Mouse (Mus musculus) layer of hippocampus, adult 9-11 months (tissue): Measurements from ENCODE around the gene Olfr48.

ENCODE experiments used
- DNase-seq: peaks from one replicate; pipeline ENCODE4 v3.0.0; 2022

Gene Olfr48

DNA sequence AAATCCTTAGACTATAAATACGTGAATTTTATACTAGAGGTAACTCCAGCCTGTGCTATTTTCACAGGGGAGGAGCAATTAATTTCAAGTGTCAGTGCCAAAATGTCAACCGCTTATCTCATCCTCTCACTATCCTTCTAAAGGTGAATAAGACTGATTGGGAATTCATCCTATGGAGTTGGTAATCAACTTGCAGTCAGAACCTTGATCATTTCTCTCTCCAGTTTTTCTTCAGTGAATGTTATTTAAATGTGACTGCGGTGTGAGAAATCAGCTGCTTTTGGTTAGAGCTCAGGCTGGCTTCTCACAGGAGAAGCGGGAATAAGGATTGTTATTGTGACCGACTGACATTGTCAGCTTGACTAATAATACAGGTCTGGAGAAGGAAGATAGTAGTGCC is at the start of gene Olfr48:
Gene Olfr48 (minus strand): TSS at position 101 of the 400 bp plus-strand sequence.
- no peak for DNase-seq

- no peak for DNase-seq
Observed at GRCm38 (mm10) chr2:89878137-89878536, 30.1 kb upstream of the Olfr48 start, which contains the start of gene Olfr1257. Olfr1257 (plus strand) TSS chr2:89878437.

DNA sequence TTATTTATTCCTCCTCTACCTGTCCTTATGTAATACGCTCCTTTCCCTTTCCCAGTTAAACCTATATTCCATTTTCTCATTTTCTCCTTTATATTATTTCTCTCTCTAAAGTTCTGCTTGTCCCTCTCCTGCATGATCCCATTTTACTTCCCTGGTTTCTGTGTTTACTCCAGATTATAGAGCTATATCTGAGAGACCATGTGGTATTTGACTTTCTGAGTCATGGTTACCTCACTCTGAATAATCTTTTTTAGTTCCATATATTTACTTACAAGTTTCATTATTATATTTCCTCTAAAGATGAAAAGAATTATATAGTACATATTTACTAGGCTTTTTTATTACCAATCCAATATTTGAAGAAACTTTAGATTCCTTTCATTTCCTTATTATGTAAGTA is 1.2 kb upstream of the Olfr48 start:
- no peak for DNase-seq

DNA sequence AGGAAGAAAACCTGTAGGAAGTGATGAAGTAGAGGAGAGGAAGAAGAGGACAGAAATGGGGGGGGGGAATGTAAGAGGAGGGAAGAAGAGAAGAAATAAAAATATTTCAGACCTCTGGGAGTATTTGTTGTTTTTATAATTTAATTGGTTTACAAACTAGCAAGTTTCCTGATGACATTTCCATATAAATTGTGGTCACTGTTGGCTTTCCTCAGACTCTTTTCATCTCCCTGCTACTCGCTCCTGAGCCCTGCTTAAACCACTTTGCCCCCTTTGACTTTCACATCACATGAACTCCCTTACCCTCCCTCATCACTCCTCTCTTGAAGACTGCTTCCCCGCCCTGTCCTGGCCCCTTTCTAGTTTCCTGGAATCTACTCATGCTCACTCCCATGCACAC is 6.5 kb downstream of the Olfr48 start, which contains the start of gene Olfr1256:
Gene Olfr1256 (minus strand): TSS at position 101 of the 400 bp plus-strand sequence.
- no peak for DNase-seq

DNA sequence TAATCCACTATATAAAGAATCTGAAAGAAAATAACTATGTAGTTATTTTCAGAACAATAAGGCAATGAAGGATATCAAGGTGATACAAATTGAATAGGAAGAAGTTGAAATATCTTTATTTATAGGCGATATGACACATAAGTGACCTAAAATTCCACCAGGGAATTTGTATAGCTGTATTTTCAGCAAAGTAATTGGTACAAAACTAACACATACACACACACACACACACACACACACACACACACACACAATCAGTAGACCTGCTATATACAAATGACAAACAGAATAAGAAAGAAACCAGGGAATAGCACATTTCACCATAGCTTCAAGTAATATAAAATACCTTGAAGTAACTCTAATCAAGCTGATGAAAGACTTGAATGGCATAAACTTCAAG is 27.8 kb downstream of the Olfr48 start:
- DNase-seq: no peak

GRCm38 (mm10) chr2:89811751-89812150 is 36.3 kb downstream of the Olfr48 start, which contains the start of gene Olfr1255:
Olfr1255 (plus strand) TSS chr2:89812051.
- DNase-seq: no peak

GRCm38 (mm10) chr2:89810751-89811150 is 37.3 kb downstream of the Olfr48 start:
- DNase-seq: no peak

DNA sequence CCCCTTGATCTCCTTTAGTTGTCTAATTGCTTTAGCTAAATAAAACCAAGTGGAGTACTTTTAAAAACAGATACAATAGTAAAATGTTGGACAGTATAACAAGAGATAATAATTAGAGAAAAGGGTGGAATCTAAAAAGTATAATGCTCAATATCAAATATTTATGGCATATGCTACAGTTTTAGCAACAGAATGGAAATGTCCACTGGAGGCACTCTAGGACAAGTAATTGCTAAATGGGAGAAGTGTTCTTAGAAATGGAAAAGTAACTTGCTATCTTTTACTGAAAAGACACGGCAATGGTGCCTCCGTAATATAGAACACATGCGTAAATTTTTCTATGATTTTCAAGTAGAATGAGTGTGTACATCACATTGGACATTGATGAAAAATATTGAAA is 48.4 kb downstream of the Olfr48 start:
- no peak for DNase-seq

GRCm38 (mm10) chr2:89793519-89793918 is 54.5 kb downstream of the Olfr48 start, which contains the start of gene Olfr1254:
Olfr1254 (minus strand) TSS chr2:89793619.
- DNase-seq: no peak
